Mouse (Mus musculus) midbrain, embryonic 12.5 days (tissue): ENCODE measurements around the gene Gria2. TPM values are rescaled to one million over a fixed set of nuclear protein-coding genes. Genes with fewer than 3 reads are reported as not detected.

Experiments used
- ATAC-seq: fragments of 200-750 bp; cut with Nextera tagmentation; 2 replicates; pipeline ENCODE4 v1.8.0; 2017; ENCODE audit warnings: low read depth, moderate TSS enrichment, moderate library complexity; ENCODE audit not compliant: low FRiP score
- H3K27ac ChIP-seq: fragments of 300-500 bp; sonication (generic); replicated peaks from 2 replicates; pipeline ENCODE4 v1.5.1; 2016; ENCODE audit warnings: mild to moderate bottlenecking
- H3K27me3 ChIP-seq: fragments of 300-500 bp; sonication (generic); 2 replicates; pipeline ENCODE4 v1.6.1; 2016; ENCODE audit warnings: mild to moderate bottlenecking
- H3K36me3 ChIP-seq: fragments of 300-500 bp; sonication (generic); 2 replicates; pipeline ENCODE4 v1.6.1; 2016
- H3K4me1 ChIP-seq: fragments of 300-500 bp; sonication (generic); 2 replicates; pipeline ENCODE4 v1.6.1; 2016
- H3K4me2 ChIP-seq: fragments of 300-500 bp; sonication (generic); replicated peaks from 2 replicates; pipeline ENCODE4 v1.6.1; 2016; ENCODE audit warnings: mild to moderate bottlenecking, moderate library complexity
- H3K4me3 ChIP-seq: fragments of 300-500 bp; sonication (generic); 2 replicates; pipeline ENCODE4 v1.5.1; 2016; ENCODE audit warnings: mild to moderate bottlenecking
- H3K9ac ChIP-seq: fragments of 300-500 bp; sonication (generic); replicated peaks from 2 replicates; pipeline ENCODE4 v1.6.1; 2016; ENCODE audit warnings: mild to moderate bottlenecking, moderate library complexity
- H3K9me3 ChIP-seq: fragments of 300-500 bp; sonication (generic); 2 replicates; pipeline ENCODE4 v1.6.1; 2016; ENCODE audit warnings: mild to moderate bottlenecking
- WGBS: fragments of 180-500 bp; shearing (Covaris S2); methylation state at CpG from one replicate; pipeline ENCODE4 v1.1.7; 2016; 5-methylcytosine and 5-hydroxymethylcytosine counted together
- microRNA-seq: library from miRNA; unstranded; fragments of <30 nt; microRNA quantifications from one replicate; pipeline ENCODE4, GENCODE M21; 2017
- polyA plus RNA-seq: library from polyadenylated mRNA; unstranded; fragments of >200 nt; fragmentation: Nextera tagmentation; extraction: Ambion mirVana; gene quantifications from 2 replicates; pipeline ENCODE4 v1.2.1, GENCODE M21; 2016

Gene Gria2
- polyA plus RNA-seq, 1 experiment from 2014 or later: 37.5 TPM

- WGBS: 73% methylated on average over 3 of the region's 3 CpGs
These were observed 140.8 kb downstream of the Gria2 start for GRCm38 (mm10) chr3:80661838-80662237.

GRCm38 (mm10) chr3:80652213-80652612 lies 150.4 kb downstream of the Gria2 start:
- no peak for ATAC-seq
- H3K27me3 ChIP-seq: no peaks in the 10 kb centered on the region
- no peaks in the 10 kb centered on the region for H3K9me3 ChIP-seq
- H3K36me3 ChIP-seq: no peaks in the 10 kb centered on the region
- H3K4me2 ChIP-seq: no peak overlapping the region
- H3K9ac ChIP-seq: no peak overlapping the region
- H3K4me3 ChIP-seq: no peak overlapping the region
- WGBS: 34% methylated on average over 5 of the region's 5 CpGs
- no peaks in the 10 kb centered on the region for H3K4me1 ChIP-seq
- H3K27ac ChIP-seq: no peak overlapping the region

More at GRCm38 (mm10) chr3:80661838-80662237, 140.8 kb downstream of the Gria2 start:
- Histone ChIP-seq H3K9me3 (no peaks in the 10 kb centered on the region), H3K36me3 (no peaks in the 10 kb centered on the region), H3K27me3 (no peaks in the 10 kb centered on the region), H3K27ac (no peak overlapping the region), H3K4me3 (no peak overlapping the region), H3K9ac (no peak overlapping the region), H3K4me1 (no peaks in the 10 kb centered on the region), H3K4me2 (no peak overlapping the region)
- no peak for ATAC-seq

Small RNA genes lying within 50 kb of the gene (microRNA-seq; reads per million reads assigned to microRNA genes)
- gene Gm25749: not detected

Other genes with a start within 250 kb of the Gria2 start
- gene Glrb, start 110.8 kb upstream of the Gria2 start, polyA plus RNA-seq: 10.6 and 12.9 TPM in 2 replicates
- 5.4 and 7.4 TPM in 2 replicates for gene Pdgfc, start 233.6 kb upstream of the Gria2 start, polyA plus RNA-seq